Mouse (Mus musculus): ENCODE results near the gene Trim67. TPM values are rescaled to one million over a fixed set of nuclear protein-coding genes. Genes with fewer than 3 reads are reported as not detected.

The Trim67 gene
- total RNA-seq, 2 experiments from 2014 or later: 0.12 to 0.13 TPM

DNA sequence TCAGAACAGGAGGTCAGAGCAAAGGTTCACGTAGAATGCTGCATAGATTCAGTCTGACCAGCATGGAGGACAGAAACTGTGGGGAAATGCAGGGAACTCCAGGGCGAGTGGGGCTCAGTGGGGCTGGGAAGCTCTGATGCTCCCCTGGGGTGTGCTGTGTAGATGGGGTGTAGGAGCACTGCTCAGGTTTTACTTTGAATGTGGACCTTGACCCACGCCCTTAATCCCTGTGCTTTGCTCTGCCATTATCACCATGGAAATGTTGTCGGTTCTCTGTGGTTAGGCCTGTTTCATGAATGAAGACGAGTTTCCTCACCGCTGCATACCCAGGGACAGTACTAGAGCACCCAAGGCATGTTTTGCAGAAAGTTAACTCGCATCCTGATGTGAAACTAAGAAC is 78.6 kb downstream of the Trim67 start:
- no peak for DNase-seq (ENCODE audit: low spot score in 2 of 2)

DNA sequence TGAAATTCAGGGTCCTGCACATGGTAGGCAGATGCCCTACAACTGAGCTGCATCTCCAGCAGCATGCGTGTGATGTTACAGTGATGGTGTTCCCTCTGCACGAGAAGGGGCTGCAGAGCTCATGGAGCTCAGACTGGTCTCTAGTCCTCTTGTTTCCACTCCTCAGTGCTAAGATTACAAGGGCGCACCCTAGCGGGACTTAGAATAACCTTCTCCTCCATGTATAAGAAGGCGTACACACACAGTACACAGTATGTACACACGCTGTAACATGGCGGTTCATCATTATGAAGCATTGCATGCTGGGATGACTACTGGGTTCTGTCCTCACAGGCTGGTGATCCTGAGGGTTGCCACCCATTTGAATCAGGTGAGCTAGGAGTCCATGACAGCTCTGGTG is 79.2 kb downstream of the Trim67 start:
- DNase-seq (ENCODE audit: low spot score in 2 of 2): no peak

- DNase-seq (ENCODE audit: low spot score in 2 of 2): no peak
These were observed 79.8 kb downstream of the Trim67 start for GRCm38 (mm10) chr8:124872690-124873089.

DNA sequence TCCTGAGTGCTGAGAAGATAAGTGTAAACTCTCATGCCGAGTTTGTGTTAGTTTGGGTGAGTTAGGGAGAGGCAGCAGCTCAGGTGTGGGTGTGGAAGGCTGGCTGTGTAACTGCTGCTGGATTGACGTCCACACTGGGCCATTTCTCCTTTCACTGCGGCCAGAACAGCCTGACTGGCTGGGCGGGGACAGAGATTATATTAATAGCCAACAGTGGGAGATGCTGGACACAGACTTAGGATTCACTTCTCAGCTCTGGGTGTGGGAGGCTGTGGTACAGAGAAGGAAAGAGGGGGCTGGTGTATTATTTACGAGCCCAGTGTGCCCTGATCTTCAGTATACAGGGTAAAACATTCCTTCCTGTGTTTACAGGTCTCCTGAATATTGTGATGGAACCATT is 85.2 kb downstream of the Trim67 start:
- no peak for DNase-seq (ENCODE audit: low spot score in 2 of 2)

DNA sequence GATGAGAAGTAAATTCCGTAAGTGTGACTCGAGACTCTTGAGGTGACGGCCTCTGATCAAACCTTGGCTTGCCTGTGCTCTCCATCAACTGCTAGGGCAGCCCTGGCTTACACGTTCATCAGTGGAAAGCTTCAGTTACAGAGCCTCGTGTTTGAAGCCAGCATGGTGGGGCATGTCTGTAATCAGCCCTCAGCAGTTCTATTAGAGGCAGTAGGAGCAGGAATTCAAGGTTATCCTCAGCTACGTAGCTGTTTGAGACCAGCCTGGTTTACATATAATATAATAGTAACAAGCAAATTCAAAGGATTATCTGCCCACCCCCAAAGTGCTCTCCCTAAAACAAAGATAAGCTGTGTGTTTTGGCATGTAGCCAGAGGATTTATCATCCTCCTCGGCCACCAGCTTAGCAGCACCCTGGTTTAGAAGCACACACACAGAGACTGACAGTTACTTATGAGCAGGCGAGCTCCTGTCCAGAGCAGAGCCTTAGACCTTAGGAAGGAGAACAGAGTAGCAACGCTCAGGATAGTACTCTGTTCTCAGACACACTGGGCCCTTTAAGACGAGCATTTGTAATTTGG is 86.1 kb downstream of the Trim67 start:
- no peak for DNase-seq (ENCODE audit: low spot score in 2 of 2)

Other genes with a start within 250 kb of the Trim67 start
- gene Agt, start 223.4 kb upstream of the Trim67 start, total RNA-seq (2021): 10 to 100 TPM; 28.5 to 37.1 TPM
- gene Capn9, start 217.0 kb upstream of the Trim67 start, total RNA-seq (2021): not detected
- 10 to 100 TPM; 49.3 to 51.7 TPM for gene 2310022B05Rik, start 129.7 kb upstream of the Trim67 start, total RNA-seq (2021)
- 10 to 100 TPM; 28.2 to 33.1 TPM for gene Ttc13, start 71.1 kb upstream of the Trim67 start, total RNA-seq (2021)
- 1 to 10 TPM; 6.6 to 7.1 TPM for gene Arv1, start 71.0 kb upstream of the Trim67 start, total RNA-seq (2021)
- under 1 TPM; 0.86 to 0.96 TPM for gene Fam89a, start 41.3 kb upstream of the Trim67 start, total RNA-seq (2021)
- 100 to 1,000 TPM; 108 to 109 TPM for gene Gnpat, start 69.9 kb downstream of the Trim67 start, total RNA-seq (2021)
- 10 to 100 TPM; 36.7 to 37.0 TPM for gene 2810004N23Rik, start 70.0 kb downstream of the Trim67 start, total RNA-seq (2021)
- 10 to 100 TPM; 10.4 to 11.3 TPM for gene Exoc8, start 104.6 kb downstream of the Trim67 start, total RNA-seq (2021)
- gene Sprtn, start 104.8 kb downstream of the Trim67 start, total RNA-seq (2021): 10 to 100 TPM; 11.7 to 11.9 TPM
- 10 to 100 TPM; 53.0 to 53.5 TPM for gene Egln1, start 156.2 kb downstream of the Trim67 start, total RNA-seq (2021)
- gene Tsnax, start 219.9 kb downstream of the Trim67 start, total RNA-seq (2021): 10 to 100 TPM; 78.6 to 87.9 TPM